Mouse (Mus musculus) lung, postnatal 36 days (tissue): ENCODE data around the gene Kdsr.

Experiments used
- DNase-seq: peaks from one replicate; pipeline ENCODE4 v3.0.0; 2022; ENCODE audit warnings: mixed read lengths

Kdsr gene

GRCm38 (mm10) chr1:106692599-106692998 lies 66.9 kb downstream of the Kdsr start:
- no peak for DNase-seq

GRCm38 (mm10) chr1:106690887-106691286 lies 68.6 kb downstream of the Kdsr start:
- DNase-seq: no peak

- DNase-seq: no peak
Observed at GRCm38 (mm10) chr1:106688161-106688516, 71.4 kb downstream of the Kdsr start.

- no peak for DNase-seq
Observed at GRCm38 (mm10) chr1:106687435-106688160, 71.9 kb downstream of the Kdsr start.

- no peak for DNase-seq
Observed at GRCm38 (mm10) chr1:106685702-106686101, 73.8 kb downstream of the Kdsr start.

- no peak for DNase-seq
Observed at GRCm38 (mm10) chr1:106684546-106684945, 75.0 kb downstream of the Kdsr start.

- no peak for DNase-seq
Observed at GRCm38 (mm10) chr1:106682829-106683228, 76.7 kb downstream of the Kdsr start.

- DNase-seq: no peak
Observed at GRCm38 (mm10) chr1:106679800-106680515, 79.6 kb downstream of the Kdsr start.

- no peak for DNase-seq
Observed at GRCm38 (mm10) chr1:106678060-106678478, 81.5 kb downstream of the Kdsr start.
